Mouse (Mus musculus): ENCODE measurements around the gene Ch25h. TPM values are rescaled to one million over a fixed set of nuclear protein-coding genes. Genes with fewer than 3 reads are reported as not detected.

Ch25h gene
- 3.3 TPM for polyA plus RNA-seq (2014; fragmentation: Illumina TruSeq; extraction: RNeasy Lipid Tissue Mini Kit (QIAGEN cat#74804); ENCODE audit: low replicate concordance)

DNA sequence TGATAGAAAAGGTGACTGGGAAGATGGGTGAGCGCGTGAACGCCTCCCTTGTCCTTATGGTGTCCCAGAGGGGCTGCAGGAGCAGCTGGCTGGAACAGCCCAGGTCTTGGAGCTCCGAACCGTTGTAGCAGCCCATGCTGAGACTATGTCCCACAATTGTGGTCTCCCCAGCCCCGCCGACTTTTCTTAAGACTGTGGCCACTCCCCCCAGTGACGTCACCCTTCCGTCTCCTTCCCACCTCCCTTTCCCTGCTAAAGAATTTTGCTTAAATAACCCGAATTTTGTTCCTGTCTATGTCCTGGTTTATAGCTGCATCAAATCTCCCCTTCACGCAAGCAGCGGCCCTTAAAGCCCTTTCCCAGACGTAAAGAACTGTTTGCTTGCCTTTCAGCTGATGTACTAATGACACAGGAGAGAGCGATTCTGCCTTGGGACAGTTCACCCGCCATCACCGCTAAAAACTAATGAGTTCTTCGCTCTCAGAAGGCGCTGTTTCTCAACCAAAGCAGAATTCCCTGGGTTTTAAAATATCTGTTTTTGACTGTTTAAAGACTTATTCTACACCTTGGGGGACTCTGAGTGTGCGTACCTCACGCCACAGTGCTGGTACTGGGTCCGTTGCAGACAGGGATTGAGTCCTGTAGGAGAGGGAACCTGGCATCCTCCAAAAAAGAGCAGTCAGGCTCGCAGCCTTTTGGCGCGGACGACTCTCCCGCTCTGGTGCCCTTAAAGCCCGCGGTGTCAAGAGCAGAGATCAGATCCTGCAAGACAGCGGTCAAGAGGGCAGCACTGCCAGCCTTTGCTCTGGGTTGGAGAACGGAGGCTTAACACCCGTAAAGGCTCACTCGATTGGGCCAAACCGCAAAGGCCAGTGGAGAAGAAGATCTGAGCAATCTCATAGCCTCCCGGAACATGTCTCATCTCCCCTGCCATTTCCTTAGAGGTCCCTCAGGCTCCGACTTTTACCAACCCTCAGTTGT lies at the start of gene Ch25h:
TSS of gene Ch25h (minus strand) at position 174 of the 981 bp plus-strand sequence.

Other genes starting within 250 kb of the Ch25h start
- gene Acta2, start 219.6 kb downstream of the Ch25h start, polyA plus RNA-seq (2014; fragmentation: Illumina TruSeq; extraction: RNeasy Lipid Tissue Mini Kit (QIAGEN cat#74804); ENCODE audit: low replicate concordance): 33.7 TPM
- 95.6 TPM for gene Fas, start 184.5 kb downstream of the Ch25h start, polyA plus RNA-seq (2014; fragmentation: Illumina TruSeq; extraction: RNeasy Lipid Tissue Mini Kit (QIAGEN cat#74804); ENCODE audit: low replicate concordance)
- gene Lipa, start 52.3 kb upstream of the Ch25h start, polyA plus RNA-seq (2014; fragmentation: Illumina TruSeq; extraction: RNeasy Lipid Tissue Mini Kit (QIAGEN cat#74804); ENCODE audit: low replicate concordance): 190 TPM
- gene Ifit2, start 75.5 kb upstream of the Ch25h start, polyA plus RNA-seq (2014; fragmentation: Illumina TruSeq; extraction: RNeasy Lipid Tissue Mini Kit (QIAGEN cat#74804); ENCODE audit: low replicate concordance): 14.3 TPM
- 22.7 TPM for gene Ifit3, start 108.4 kb upstream of the Ch25h start, polyA plus RNA-seq (2014; fragmentation: Illumina TruSeq; extraction: RNeasy Lipid Tissue Mini Kit (QIAGEN cat#74804); ENCODE audit: low replicate concordance)
- gene Ifit1bl1, start 126.8 kb upstream of the Ch25h start, polyA plus RNA-seq (2014; fragmentation: Illumina TruSeq; extraction: RNeasy Lipid Tissue Mini Kit (QIAGEN cat#74804); ENCODE audit: low replicate concordance): 169 TPM
- 5.6 TPM for gene Ifit3b, start 132.8 kb upstream of the Ch25h start, polyA plus RNA-seq (2014; fragmentation: Illumina TruSeq; extraction: RNeasy Lipid Tissue Mini Kit (QIAGEN cat#74804); ENCODE audit: low replicate concordance)
- 470 TPM for gene Ifit1bl2, start 165.6 kb upstream of the Ch25h start, polyA plus RNA-seq (2014; fragmentation: Illumina TruSeq; extraction: RNeasy Lipid Tissue Mini Kit (QIAGEN cat#74804); ENCODE audit: low replicate concordance)
- gene Ifit1, start 165.7 kb upstream of the Ch25h start, polyA plus RNA-seq (2014; fragmentation: Illumina TruSeq; extraction: RNeasy Lipid Tissue Mini Kit (QIAGEN cat#74804); ENCODE audit: low replicate concordance): 95.2 TPM